ENCODE assay signal across 28 mouse cellular contexts in genomic region chr4:109030266-109030665, GRCm38 (mm10).
"Had no signal": no experiment of that assay in that cellular context is flagged by ENCODE, and none has a peak within 500 bp of the region (broad histone marks: within the 10 kb centered on the region; RNA-seq: fewer than 3 reads in every experiment).

No protein-coding gene starts in this region.

- ATAC-seq: hindbrain, postnatal 0 days; intestine, embryonic 16.5 days; liver, embryonic 12.5 days had no signal

- H3K9me3 ChIP-seq: heart, embryonic 13.5 days; heart, embryonic 15.5 days; hindbrain, embryonic 10.5 days; hindbrain, embryonic 12.5 days; kidney, embryonic 15.5 days; limb, embryonic 13.5 days; limb, embryonic 15.5 days; liver, embryonic 12.5 days had no signal

- H3K9ac ChIP-seq: heart, embryonic 13.5 days; heart, embryonic 15.5 days; hindbrain, embryonic 12.5 days; hindbrain, embryonic 14.5 days; kidney, embryonic 15.5 days; limb, embryonic 13.5 days; limb, embryonic 15.5 days; liver, embryonic 12.5 days; liver, embryonic 14.5 days had no signal

- H3K27me3 ChIP-seq: heart, embryonic 13.5 days; heart, embryonic 15.5 days; hindbrain, embryonic 12.5 days; kidney, embryonic 15.5 days; limb, embryonic 13.5 days; limb, embryonic 15.5 days; liver, embryonic 12.5 days had no signal

- H3K4me1 ChIP-seq: heart, embryonic 13.5 days; heart, embryonic 15.5 days; hindbrain, embryonic 10.5 days; hindbrain, embryonic 12.5 days; kidney, embryonic 15.5 days; limb, embryonic 13.5 days; limb, embryonic 15.5 days had no signal

- H3K4me3 ChIP-seq: gastrocnemius, adult 2 months; heart, adult 2 months; heart, embryonic 13.5 days; heart, embryonic 15.5 days; hindbrain, embryonic 10.5 days; hindbrain, embryonic 12.5 days; kidney, embryonic 15.5 days; layer of hippocampus, adult 2 months; limb, embryonic 13.5 days; limb, embryonic 15.5 days; liver, embryonic 12.5 days had no signal

- H3K4me2 ChIP-seq: heart, embryonic 11.5 days; heart, embryonic 13.5 days; heart, embryonic 15.5 days; hindbrain, embryonic 12.5 days; hindbrain, embryonic 14.5 days; kidney, embryonic 15.5 days; limb, embryonic 13.5 days; limb, embryonic 15.5 days; liver, embryonic 12.5 days had no signal

- DNase-seq: gastrocnemius, adult 2 months; gastrocnemius, postnatal 10 days; gastrocnemius, postnatal 25 days; heart, adult 2 months; heart, postnatal 14 days; heart, postnatal 36 days; kidney, adult 11 months; kidney, adult 2 months; kidney, adult 9 months; kidney, postnatal 14 days; kidney, postnatal 36 days; layer of hippocampus, postnatal 36 days; left cerebral cortex, postnatal 4 days had no signal

- H3K27ac ChIP-seq: gastrocnemius, adult 2 months; heart, adult 2 months; heart, embryonic 13.5 days; heart, embryonic 15.5 days; hindbrain, embryonic 10.5 days; hindbrain, embryonic 12.5 days; hindbrain, embryonic 14.5 days; hindbrain, postnatal 0 days; kidney, embryonic 15.5 days; kidney, postnatal 0 days; layer of hippocampus, adult 2 months; limb, embryonic 13.5 days; limb, embryonic 15.5 days; liver, embryonic 12.5 days; liver, embryonic 14.5 days had no signal
